Mouse (Mus musculus) kidney, embryonic 14.5 days (tissue): ENCODE data around the gene Fgd5. TPM values are rescaled to one million over a fixed set of nuclear protein-coding genes. Genes with fewer than 3 reads are reported as not detected.
A peak's percentile ranks its signal among the peaks of the same experiment; 100 is the strongest.

Experiments used
- ATAC-seq: fragments of 200-750 bp; cut with Nextera tagmentation; 2 replicates; pipeline ENCODE4 v1.8.0; 2017; ENCODE audit warnings: moderate number of reproducible peaks, mild to moderate bottlenecking, moderate TSS enrichment, moderate library complexity; ENCODE audit not compliant: low FRiP score, low TSS enrichment
- H3K27ac ChIP-seq: fragments of 300-500 bp; sonication (generic); 2 replicates; pipeline ENCODE4 v1.5.1; 2014; ENCODE audit warnings: low read depth, mild to moderate bottlenecking, low read length, moderate library complexity, mixed read lengths
- H3K27me3 ChIP-seq: fragments of 300-500 bp; sonication (generic); 2 replicates; pipeline ENCODE4 v1.6.1; 2014; ENCODE audit warnings: mild to moderate bottlenecking, low read length; ENCODE audit not compliant: control insufficient read depth, insufficient read depth
- H3K36me3 ChIP-seq: fragments of 300-500 bp; sonication (generic); 2 replicates; pipeline ENCODE4 v1.6.1; 2014; ENCODE audit warnings: low read length, mixed read lengths; ENCODE audit not compliant: control insufficient read depth, insufficient read depth
- H3K4me1 ChIP-seq: fragments of 300-500 bp; sonication (generic); 2 replicates; pipeline ENCODE4 v1.6.1; 2014; ENCODE audit warnings: low read length, mixed read lengths; ENCODE audit not compliant: control insufficient read depth, insufficient read depth
- H3K4me2 ChIP-seq: fragments of 300-500 bp; sonication (generic); replicated peaks from 2 replicates; pipeline ENCODE4 v1.6.1; 2014; ENCODE audit warnings: low read depth, mild to moderate bottlenecking, low read length
- H3K4me3 ChIP-seq: fragments of 300-500 bp; sonication (generic); 2 replicates; pipeline ENCODE4 v1.5.1; 2014; ENCODE audit warnings: mild to moderate bottlenecking, low read length
- H3K9ac ChIP-seq: fragments of 300-500 bp; sonication (generic); 2 replicates; pipeline ENCODE4 v1.6.1; 2014; ENCODE audit warnings: low read depth, mild to moderate bottlenecking, low read length, moderate library complexity
- H3K9me3 ChIP-seq: fragments of 300-500 bp; sonication (generic); 2 replicates; pipeline ENCODE4 v1.6.1; 2016; ENCODE audit warnings: low read length; ENCODE audit not compliant: control insufficient read depth
- WGBS: fragments of 180-500 bp; shearing (Covaris S2); extraction: QIAGEN DNeasy Blood & Tissue Kit; methylation state at CpG from one replicate; pipeline ENCODE4 v1.1.7; 2014; 5-methylcytosine and 5-hydroxymethylcytosine counted together
- polyA plus RNA-seq: library from polyadenylated mRNA; unstranded; fragments of >200 nt; fragmentation: Nextera tagmentation; extraction: Ambion mirVana; gene quantifications from 2 replicates; pipeline ENCODE4 v1.2.1, GENCODE M21; 2014

Fgd5 gene
- polyA plus RNA-seq, 1 experiment from 2014 or later, result 14.0 TPM

DNA sequence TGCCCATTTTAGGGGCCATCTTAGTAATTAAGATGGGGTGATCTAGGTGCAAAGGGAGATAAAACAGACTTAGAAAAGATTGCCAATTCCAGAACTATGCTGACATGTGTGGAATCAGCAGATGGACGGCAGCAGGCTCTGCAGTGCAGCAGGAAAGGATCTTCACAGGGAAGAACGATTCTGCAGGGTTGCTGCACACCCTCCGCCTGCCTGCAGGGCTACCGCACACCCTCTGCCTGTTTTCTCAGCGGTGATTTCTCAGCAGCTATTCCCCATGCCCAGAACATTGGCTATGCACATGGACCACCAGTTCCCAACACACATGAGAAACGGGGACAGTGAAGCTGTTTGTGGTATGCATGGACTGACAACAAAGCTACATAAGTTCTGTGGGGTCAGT lies 12.7 kb upstream of the Fgd5 start:
- Histone ChIP-seq H3K9ac (no peak overlapping the region), H3K27me3 (peaks cover 5% of the 10 kb centered on the region; the same call in 1 of the 2 replicates), H3K4me2 (no peak overlapping the region), H3K9me3 (no peaks in the 10 kb centered on the region), H3K4me1 (peaks cover 27% of the 10 kb centered on the region), H3K36me3 (no peaks in the 10 kb centered on the region), H3K4me3 (no peak overlapping the region), H3K27ac (no peak overlapping the region)
- 39% methylated on average over 6 of the region's 6 CpGs for WGBS
- no peak for ATAC-seq

DNA sequence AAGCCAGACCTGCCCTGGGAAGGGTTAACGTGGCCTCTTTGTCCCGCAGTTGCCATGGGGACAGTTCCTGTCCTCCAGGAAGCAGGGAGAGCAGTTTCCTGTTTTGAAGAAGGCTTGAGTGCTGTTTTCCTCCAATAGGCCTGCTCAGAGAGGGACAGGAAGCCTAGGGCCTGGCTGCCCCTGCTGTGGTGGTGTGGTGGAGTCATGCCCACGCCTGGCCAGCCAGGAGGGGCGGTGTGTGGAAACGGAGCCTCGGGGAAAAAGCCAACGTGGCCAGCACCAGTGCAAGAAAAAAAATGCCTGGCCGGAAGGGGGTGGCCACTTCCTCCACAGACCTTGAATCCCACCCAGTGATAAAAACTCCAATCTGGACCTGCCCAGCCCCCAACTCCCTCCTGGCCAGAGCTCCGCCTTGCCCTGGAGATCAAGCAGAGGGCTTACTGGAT lies 6.5 kb upstream of the Fgd5 start:
- Histone ChIP-seq H3K4me3 (no peak overlapping the region), H3K36me3 (no peaks in the 10 kb centered on the region), H3K27ac (peak overlapping the region; percentile 47; the same call in 1 of the 2 replicates), H3K9ac (no peak overlapping the region), H3K27me3 (peaks cover 4% of the 10 kb centered on the region; the same call in 1 of the 2 replicates), H3K4me1 (peaks cover 18% of the 10 kb centered on the region), H3K9me3 (no peaks in the 10 kb centered on the region), H3K4me2 (no peak overlapping the region)
- peak; percentile 61 for ATAC-seq
- 31% methylated on average over 9 of the region's 9 CpGs for WGBS

DNA sequence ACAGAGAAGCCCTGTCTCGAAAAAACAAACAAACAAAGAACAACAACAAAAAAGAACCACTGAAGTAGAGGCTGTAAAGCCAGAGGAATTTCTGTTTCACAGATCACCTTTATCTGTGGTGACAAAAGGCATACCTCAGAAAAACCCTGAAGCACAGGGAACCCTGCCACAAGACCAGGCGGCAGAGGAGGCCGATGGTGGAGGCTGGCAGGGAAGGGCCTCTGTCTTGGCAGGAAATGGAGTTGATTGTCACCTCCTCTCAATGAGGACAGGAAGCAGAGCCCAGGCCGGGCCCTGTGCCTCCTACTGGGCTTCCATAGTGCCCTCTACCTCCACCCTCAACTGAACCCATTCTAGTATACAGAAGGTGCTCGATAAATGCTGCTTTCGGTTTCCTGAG lies 4.7 kb upstream of the Fgd5 start:
- no peaks in the 10 kb centered on the region for H3K9me3 ChIP-seq
- H3K36me3 ChIP-seq, result no peaks in the 10 kb centered on the region
- 77% methylated on average over 6 of the region's 6 CpGs for WGBS
- peaks cover 18% of the 10 kb centered on the region for H3K4me1 ChIP-seq
- no peak for ATAC-seq
- no peak overlapping the region for H3K4me2 ChIP-seq
- peaks cover 6% of the 10 kb centered on the region for H3K27me3 ChIP-seq
- H3K9ac ChIP-seq, result no peak overlapping the region
- no peak overlapping the region for H3K27ac ChIP-seq
- H3K4me3 ChIP-seq, result no peak overlapping the region

DNA sequence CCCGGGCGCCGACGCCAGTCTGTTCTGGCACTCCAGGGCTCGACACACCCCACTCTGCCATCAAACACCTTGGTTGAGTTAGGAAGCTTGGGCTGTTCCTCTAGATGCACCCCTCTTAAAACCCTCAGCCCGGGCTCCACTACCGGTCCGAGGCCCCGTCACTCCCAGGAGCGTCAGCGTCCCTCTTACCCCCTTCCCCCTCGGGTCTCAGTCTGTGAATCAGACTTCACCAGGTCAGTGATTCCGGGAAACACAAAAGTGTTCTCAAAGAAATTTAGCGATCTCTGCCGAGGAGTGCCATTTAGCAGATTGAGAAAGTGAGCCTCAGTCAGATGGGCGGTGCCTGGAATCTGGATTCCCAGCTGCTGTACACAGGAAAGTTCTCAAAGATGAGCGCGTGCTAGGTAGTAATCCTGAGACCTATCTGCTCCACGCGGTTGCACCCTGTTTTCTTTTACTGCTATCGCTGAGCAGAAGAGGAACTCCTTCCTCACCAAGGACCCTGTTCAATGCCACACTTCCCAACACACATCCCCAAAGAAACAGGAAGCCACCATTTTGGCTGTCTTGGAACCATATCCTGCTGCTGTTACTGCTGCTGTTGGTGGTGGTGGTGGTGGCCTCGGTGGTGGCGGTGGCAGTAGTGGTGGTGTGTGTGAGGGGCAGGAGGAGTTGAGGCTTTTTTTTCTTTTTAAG lies 771 bp downstream of the Fgd5 start:
- no peaks in the 10 kb centered on the region for H3K36me3 ChIP-seq
- peaks cover 7% of the 10 kb centered on the region for H3K4me1 ChIP-seq
- peaks cover 6% of the 10 kb centered on the region for H3K27me3 ChIP-seq
- no peak for ATAC-seq
- H3K27ac ChIP-seq, result no peak overlapping the region
- H3K4me3 ChIP-seq, result peak overlapping the region; percentile 65
- peak overlapping the region; percentile 72 for H3K9ac ChIP-seq
- WGBS, result 9% methylated on average over 23 of the region's 23 CpGs
- H3K4me2 ChIP-seq, result peak overlapping the region; percentile 88
- H3K9me3 ChIP-seq, result no peaks in the 10 kb centered on the region

DNA sequence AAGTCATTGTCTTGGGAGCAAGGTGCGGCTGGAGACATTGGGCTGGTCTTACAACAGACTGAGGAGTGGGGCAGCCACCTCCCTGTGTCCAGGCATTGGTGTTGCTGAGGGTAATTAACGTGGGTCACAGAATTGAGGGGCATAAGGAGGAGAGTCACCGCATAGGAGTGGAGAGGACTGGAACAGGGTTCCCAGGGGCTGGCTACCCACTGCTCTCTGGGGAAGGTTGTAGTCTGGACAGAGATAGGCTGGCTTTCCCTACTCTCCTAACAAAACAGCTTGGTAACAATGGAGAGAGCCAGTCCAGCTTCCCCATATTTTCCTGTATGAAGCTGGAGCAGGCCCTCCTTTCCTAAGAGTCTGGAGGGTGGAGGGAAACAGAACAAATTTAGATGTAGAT lies 1.3 kb downstream of the Fgd5 start:
- Histone ChIP-seq H3K36me3 (no peaks in the 10 kb centered on the region), H3K4me2 (peak overlapping the region; percentile 88), H3K9me3 (no peaks in the 10 kb centered on the region), H3K27me3 (peaks cover 6% of the 10 kb centered on the region), H3K4me3 (peak overlapping the region; percentile 65), H3K27ac (no peak overlapping the region), H3K9ac (peak overlapping the region; percentile 31; the same call in 1 of the 2 replicates), H3K4me1 (peaks cover 7% of the 10 kb centered on the region)
- WGBS, result 53% methylated on average over 3 of the region's 3 CpGs
- no peak for ATAC-seq

DNA sequence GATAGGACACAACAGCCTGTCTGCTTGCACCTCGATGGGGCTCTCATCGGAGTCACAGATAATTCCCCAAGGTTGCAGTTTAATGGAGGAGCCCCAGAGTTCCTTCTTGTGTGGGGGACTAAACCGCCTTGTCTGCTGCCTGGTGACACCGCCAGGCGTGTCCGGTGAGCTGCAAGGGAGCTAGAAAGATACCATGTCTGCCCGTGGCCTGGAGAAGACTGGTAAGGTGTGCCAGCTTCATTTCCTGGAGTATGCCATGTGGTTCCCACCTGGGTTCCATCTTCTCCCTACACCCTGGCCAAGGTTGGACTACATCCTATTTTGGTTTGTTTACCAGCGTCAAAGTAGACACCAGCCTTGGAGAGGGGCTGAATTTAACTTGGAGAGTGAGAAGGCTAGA lies 11.4 kb downstream of the Fgd5 start:
- H3K27ac ChIP-seq, result no peak overlapping the region
- 90% methylated on average over 8 of the region's 8 CpGs for WGBS
- ATAC-seq, result no peak
- no peak overlapping the region for H3K4me2 ChIP-seq
- peaks cover 3% of the 10 kb centered on the region; the same call in 1 of the 2 replicates for H3K36me3 ChIP-seq
- no peak overlapping the region for H3K4me3 ChIP-seq
- H3K4me1 ChIP-seq, result 0 out of 2 replicates have a peak, but pooled peaks cover 4% of the 10 kb centered on the region
- H3K9ac ChIP-seq, result no peak overlapping the region
- H3K9me3 ChIP-seq, result no peaks in the 10 kb centered on the region
- no peaks in the 10 kb centered on the region for H3K27me3 ChIP-seq

DNA sequence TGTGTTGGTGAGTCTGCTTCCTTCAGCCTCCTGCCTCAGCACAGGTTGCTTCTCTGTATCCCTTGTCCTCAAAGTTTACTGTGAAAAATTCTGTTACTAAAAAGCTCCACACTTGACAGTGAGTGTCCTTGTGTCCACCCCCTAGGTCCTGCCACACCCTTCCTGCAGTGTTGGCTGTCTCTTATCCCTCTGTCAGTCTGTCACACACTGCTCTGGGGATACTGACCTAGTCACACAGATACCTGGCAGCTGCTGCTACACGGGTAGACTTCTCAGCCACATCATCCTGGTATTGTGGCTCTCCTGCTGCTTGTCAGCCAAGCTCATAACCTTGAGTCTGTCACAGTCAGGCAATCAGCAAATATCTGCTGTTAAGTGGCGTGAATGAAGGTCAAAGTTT lies 14.1 kb downstream of the Fgd5 start:
- 65% methylated on average over 2 of the region's 2 CpGs for WGBS
- Histone ChIP-seq H3K4me1 (0 out of 2 replicates have a peak, but pooled peaks cover 4% of the 10 kb centered on the region), H3K36me3 (peaks cover 3% of the 10 kb centered on the region; the same call in 1 of the 2 replicates), H3K4me2 (no peak overlapping the region), H3K27me3 (no peaks in the 10 kb centered on the region), H3K9ac (no peak overlapping the region), H3K4me3 (no peak overlapping the region), H3K27ac (no peak overlapping the region), H3K9me3 (no peaks in the 10 kb centered on the region)
- ATAC-seq, result no peak

DNA sequence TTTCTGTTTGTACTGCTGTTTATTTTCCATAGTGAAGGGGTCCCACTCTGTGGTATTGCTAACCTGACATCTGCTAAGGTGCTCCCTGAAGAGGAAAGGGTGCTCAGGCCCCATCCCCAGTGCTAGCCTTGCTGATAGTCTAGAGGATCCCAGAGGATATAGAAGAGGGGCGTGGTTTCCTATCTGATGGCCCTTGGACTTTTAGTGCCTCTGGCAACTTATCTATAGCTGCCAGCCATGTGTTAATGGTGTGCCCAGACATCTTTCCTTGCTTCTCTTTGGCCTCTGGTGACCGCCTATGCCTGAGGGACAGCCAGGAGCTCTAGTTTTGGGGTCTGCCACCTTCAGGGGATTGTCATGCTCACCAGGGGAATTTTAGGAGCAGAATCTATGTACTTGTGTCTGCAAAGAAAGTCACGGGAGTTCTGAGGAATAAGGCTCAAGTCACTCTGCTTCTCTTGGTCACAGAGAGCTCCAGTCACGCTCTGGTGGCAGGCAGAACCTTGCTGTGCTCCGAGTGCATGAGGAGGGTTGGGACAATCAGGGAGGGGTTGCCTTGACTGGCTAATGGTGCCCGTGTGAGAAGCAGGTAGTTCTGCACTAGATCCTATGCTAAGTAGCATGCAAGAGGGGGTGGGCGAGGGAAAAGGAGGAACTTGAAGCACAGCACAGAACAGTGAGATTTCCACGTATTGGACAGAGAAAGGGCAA lies 15.3 kb downstream of the Fgd5 start:
- WGBS, result 67% methylated on average over 8 of the region's 8 CpGs
- Histone ChIP-seq H3K9ac (no peak overlapping the region), H3K9me3 (no peaks in the 10 kb centered on the region), H3K4me1 (0 out of 2 replicates have a peak, but pooled peaks cover 4% of the 10 kb centered on the region), H3K4me3 (no peak overlapping the region), H3K36me3 (no peaks in the 10 kb centered on the region; the same call in 1 of the 2 replicates), H3K27ac (no peak overlapping the region), H3K27me3 (no peaks in the 10 kb centered on the region), H3K4me2 (no peak overlapping the region)
- no peak for ATAC-seq

DNA sequence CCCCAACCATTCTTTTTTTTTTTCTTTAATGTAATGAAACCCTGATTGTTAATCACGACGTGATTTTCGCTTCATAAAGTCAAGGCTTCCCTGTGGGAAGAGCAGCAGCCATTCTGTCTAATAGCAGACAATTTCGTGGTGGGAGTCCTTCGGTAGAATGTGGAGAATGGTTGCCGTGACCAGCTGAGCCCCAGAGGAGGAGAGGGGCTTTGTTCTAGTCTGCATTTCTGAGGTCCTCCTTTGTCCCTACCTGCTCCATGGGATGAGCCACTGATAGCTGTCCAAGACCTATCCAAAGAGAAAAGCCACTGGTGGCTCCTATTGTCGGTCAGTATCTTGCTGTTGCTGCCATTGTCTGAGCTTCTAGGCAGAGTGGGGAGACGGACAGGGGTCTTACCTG lies 17.4 kb downstream of the Fgd5 start:
- no peaks in the 10 kb centered on the region for H3K36me3 ChIP-seq
- 78% methylated on average over 8 of the region's 8 CpGs for WGBS

More for the DNA sequence above, 17.4 kb downstream of the Fgd5 start:
- no peak for ATAC-seq
- Histone ChIP-seq H3K9me3 (no peaks in the 10 kb centered on the region), H3K27ac (no peak overlapping the region), H3K27me3 (no peaks in the 10 kb centered on the region), H3K4me2 (no peak overlapping the region), H3K4me3 (no peak overlapping the region), H3K4me1 (0 out of 2 replicates have a peak, but pooled peaks cover 4% of the 10 kb centered on the region), H3K9ac (no peak overlapping the region)
